Mouse (Mus musculus) stomach, postnatal 0 days (tissue): ENCODE data around the gene Ispd. TPM values are rescaled to one million over a fixed set of nuclear protein-coding genes. Genes with fewer than 3 reads are reported as not detected.

Source experiments
- ATAC-seq: fragments of 200-750 bp; cut with Nextera tagmentation; 2 replicates; pipeline ENCODE4 v1.8.0; 2017; ENCODE audit not compliant: low FRiP score, low TSS enrichment
- DNase-seq: peaks from one replicate; pipeline ENCODE4 v3.0.0-alpha.2; 2016; ENCODE audit warnings: low spot score
- H3K27ac ChIP-seq: fragments of 300-500 bp; sonication (generic); replicated peaks from 2 replicates; pipeline ENCODE4 v1.5.1; 2014; ENCODE audit warnings: mild to moderate bottlenecking, control low read depth
- H3K27me3 ChIP-seq: fragments of 300-500 bp; sonication (generic); 2 replicates; pipeline ENCODE4 v1.6.1; 2014; ENCODE audit warnings: low read length; ENCODE audit not compliant: control insufficient read depth, insufficient read depth
- H3K36me3 ChIP-seq: fragments of 300-500 bp; sonication (generic); 2 replicates; pipeline ENCODE4 v1.6.1; 2014; ENCODE audit warnings: low read length, mixed read lengths; ENCODE audit not compliant: control insufficient read depth, insufficient read depth
- H3K4me1 ChIP-seq: fragments of 300-500 bp; sonication (generic); replicated peaks from 2 replicates; pipeline ENCODE4 v1.6.1; 2014; ENCODE audit warnings: antibody characterized with exemption; ENCODE audit not compliant: control insufficient read depth, insufficient read depth
- H3K4me2 ChIP-seq: fragments of 300-500 bp; sonication (generic); replicated peaks from 2 replicates; pipeline ENCODE4 v1.6.1; 2014; ENCODE audit warnings: low read depth, mild to moderate bottlenecking, control low read depth, moderate library complexity
- H3K4me3 ChIP-seq: fragments of 300-500 bp; sonication (generic); 2 replicates; pipeline ENCODE4 v1.5.1; 2014; ENCODE audit warnings: low read depth, low read length, control low read depth
- H3K9ac ChIP-seq: fragments of 300-500 bp; sonication (generic); 2 replicates; pipeline ENCODE4 v1.6.1; 2014; ENCODE audit warnings: mild to moderate bottlenecking, low read length, control low read depth, mixed read lengths
- H3K9me3 ChIP-seq: fragments of 300-500 bp; sonication (generic); 2 replicates; pipeline ENCODE4 v1.6.1; 2016; ENCODE audit warnings: low read length; ENCODE audit not compliant: control insufficient read depth
- CTCF ChIP-seq: IDR thresholded peaks from 2 replicates; pipeline ENCODE4 v1.5.1; 2016; ENCODE audit warnings: antibody characterized with exemption, low read depth, mild to moderate bottlenecking, moderate library complexity
- EP300 ChIP-seq: optimal IDR thresholded peaks from 2 replicates; pipeline ENCODE3; 2016; ENCODE audit warnings: antibody characterized with exemption
- WGBS: fragments of 180-500 bp; shearing (Covaris S2); extraction: QIAGEN DNeasy Blood & Tissue Kit; methylation state at CpG from one replicate; pipeline ENCODE4 v1.1.7; 2014; 5-methylcytosine and 5-hydroxymethylcytosine counted together
- polyA plus RNA-seq: library from polyadenylated mRNA; unstranded; fragments of >200 nt; fragmentation: Nextera tagmentation; extraction: Ambion mirVana; gene quantifications from 2 replicates; pipeline ENCODE4 v1.2.1, GENCODE M21; 2015

Gene Ispd
- polyA plus RNA-seq, 1 experiment from 2014 or later = 4.1 TPM

DNA sequence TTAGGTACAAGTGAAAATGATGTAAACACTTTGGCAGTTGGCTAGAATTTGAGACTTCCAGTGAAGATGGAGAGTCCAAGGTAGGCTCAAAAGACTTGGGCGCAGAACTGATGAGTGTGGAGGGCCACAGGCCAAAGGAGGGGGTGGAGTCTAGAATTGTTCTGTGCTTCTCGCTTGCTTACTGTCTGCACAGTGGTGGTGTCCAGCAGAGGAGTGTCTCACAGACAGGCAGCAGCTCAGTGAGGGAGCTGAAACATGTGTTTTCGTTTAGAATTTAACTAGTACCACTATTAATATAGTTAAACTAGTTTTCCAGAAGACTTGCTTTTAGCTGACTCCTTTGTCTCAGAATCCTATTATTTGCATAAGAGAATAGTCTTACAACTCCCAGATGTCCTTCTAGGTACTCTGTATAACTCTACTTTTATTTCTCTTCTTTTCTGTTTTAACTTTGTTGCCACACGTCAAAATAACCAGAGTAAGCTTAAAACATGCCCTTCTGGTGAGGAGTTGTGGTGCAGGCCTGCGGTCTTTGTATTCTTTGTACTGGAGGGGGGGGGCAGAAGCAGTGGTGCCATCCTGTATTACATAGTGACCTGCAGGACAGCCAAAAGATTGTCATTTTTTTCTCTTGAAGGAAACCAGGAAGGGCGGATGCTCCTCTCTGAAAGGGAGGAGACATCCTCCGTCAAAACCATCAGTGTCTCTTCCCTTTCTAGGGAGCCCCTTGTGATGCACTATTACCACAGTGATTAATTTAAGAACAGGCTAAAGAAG, 240.9 kb downstream of the Ispd start:
- Histone ChIP-seq H3K36me3 (no peaks in the 10 kb centered on the region), H3K4me2 (no peak overlapping the region), H3K27ac (no peak overlapping the region), H3K4me3 (no peak overlapping the region), H3K4me1 (no peaks in the 10 kb centered on the region), H3K9me3 (no peaks in the 10 kb centered on the region), H3K27me3 (no peaks in the 10 kb centered on the region), H3K9ac (no peak overlapping the region)
- TF ChIP-seq CTCF = no peak
- TF ChIP-seq EP300 = no peak
- 69% methylated on average over 7 of the region's 7 CpGs for WGBS
- DNase-seq (no peak), ATAC-seq (no peak)

DNA sequence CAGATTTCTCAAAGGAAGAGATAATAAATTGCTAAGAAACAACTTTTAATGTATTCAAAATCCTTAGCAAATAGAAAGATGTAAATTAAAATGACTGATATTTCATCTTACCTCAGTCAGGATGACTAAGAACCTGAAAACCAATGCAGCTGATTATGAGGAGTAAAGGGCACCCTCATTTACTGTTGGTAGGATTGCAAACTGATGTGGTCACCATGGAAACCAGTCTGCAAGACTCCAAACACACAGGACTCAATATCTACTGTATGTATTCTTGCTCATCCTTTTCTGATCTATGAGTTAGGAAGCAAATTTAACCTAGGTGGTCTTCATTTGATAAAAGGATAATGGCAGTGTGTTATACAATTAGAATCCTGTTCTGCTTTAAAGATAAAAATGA, 246.0 kb downstream of the Ispd start:
- TF ChIP-seq EP300 (no peak), CTCF (no peak)
- H3K27me3 ChIP-seq = no peaks in the 10 kb centered on the region
- no peak for ATAC-seq

DNA sequence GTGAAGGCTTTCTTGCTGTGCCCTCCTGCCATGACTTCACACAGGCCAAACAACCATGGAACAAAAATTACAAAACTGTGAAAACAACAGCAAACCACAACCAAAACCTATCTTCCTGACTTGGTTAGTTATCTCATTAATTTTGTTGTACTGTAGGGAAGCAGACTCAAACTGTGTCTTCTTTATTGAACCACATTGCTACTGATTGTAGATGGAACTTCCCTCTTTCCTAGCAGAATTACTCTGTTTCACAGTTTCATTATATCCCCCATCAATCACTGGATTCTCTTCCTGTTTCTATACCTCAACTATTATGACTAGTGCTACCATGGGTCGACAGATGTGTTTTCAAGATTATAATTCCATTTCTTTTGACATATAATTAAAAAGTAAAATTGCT, 251.2 kb downstream of the Ispd start:
- TF ChIP-seq EP300 (no peak), CTCF (no peak)
- ATAC-seq = no peak

More for the DNA sequence above, 246.0 kb downstream of the Ispd start:
- H3K4me2 ChIP-seq = no peak overlapping the region
- H3K9ac ChIP-seq = no peak overlapping the region
- H3K4me1 ChIP-seq = no peaks in the 10 kb centered on the region
- no peak overlapping the region for H3K27ac ChIP-seq
- DNase-seq = no peak
- no peaks in the 10 kb centered on the region for H3K9me3 ChIP-seq
- no peak overlapping the region for H3K4me3 ChIP-seq
- no peaks in the 10 kb centered on the region for H3K36me3 ChIP-seq

DNA sequence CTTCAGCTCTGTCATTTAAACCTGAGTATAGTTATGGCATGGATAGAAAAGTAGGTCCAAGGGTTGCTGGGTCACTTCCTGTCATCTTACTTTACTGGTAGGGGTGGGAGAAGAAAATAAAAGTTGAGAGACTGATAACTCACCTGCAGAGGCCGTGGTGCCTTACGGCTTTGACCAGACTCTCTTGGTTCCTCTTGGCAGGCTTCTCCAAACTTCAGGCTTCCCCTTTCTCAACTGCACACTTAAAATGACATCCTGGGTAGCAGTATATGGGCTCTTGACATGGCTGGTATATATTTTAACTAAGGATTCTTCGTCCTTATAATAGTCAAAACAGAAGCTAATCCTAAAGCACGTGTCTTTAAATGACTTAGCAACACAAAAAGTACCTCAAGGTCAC, 266.3 kb downstream of the Ispd start:
- WGBS = 83% methylated on average over 4 of the region's 4 CpGs
- no peak overlapping the region for H3K4me3 ChIP-seq

More for the DNA sequence above, 251.2 kb downstream of the Ispd start:
- Histone ChIP-seq H3K9ac (no peak overlapping the region), H3K9me3 (no peaks in the 10 kb centered on the region), H3K36me3 (no peaks in the 10 kb centered on the region), H3K4me3 (no peak overlapping the region), H3K4me1 (no peaks in the 10 kb centered on the region), H3K27ac (no peak overlapping the region), H3K27me3 (no peaks in the 10 kb centered on the region), H3K4me2 (no peak overlapping the region)
- DNase-seq = no peak
- WGBS = 76% methylated on average over 1 of the region's 1 CpGs

DNA sequence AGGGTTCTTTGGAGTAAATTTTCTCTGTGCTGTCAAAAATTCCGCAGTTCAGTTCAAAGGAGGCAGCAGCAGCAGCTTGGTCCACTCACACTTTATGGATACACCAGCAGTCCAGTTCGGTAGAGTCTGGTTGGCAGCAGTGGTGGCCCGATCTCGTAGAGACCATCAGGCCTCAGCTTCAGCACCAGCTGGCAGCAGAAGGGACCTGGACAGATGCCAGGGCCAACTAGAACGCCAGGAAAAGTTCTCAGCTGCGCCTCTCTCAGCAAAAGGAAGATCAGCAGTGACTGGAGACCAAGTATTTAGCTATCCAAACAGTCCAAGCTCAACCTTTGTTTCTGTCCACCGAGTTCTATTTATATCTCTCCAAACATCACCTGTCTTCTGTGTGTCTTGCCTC, 281.2 kb downstream of the Ispd start:
- H3K36me3 ChIP-seq = no peaks in the 10 kb centered on the region
- ATAC-seq = no peak
- no peak overlapping the region for H3K27ac ChIP-seq
- no peak overlapping the region for H3K4me3 ChIP-seq
- H3K9ac ChIP-seq = no peak overlapping the region
- TF ChIP-seq CTCF (no peak), EP300 (no peak)
- no peak for DNase-seq
- H3K4me2 ChIP-seq = no peak overlapping the region
- H3K27me3 ChIP-seq = no peaks in the 10 kb centered on the region
- H3K4me1 ChIP-seq = no peaks in the 10 kb centered on the region
- H3K9me3 ChIP-seq = no peaks in the 10 kb centered on the region
- 39% methylated on average over 7 of the region's 7 CpGs for WGBS

More for the DNA sequence above, 266.3 kb downstream of the Ispd start:
- Histone ChIP-seq H3K4me1 (no peaks in the 10 kb centered on the region), H3K9me3 (no peaks in the 10 kb centered on the region), H3K9ac (no peak overlapping the region), H3K4me2 (no peak overlapping the region), H3K27ac (no peak overlapping the region), H3K27me3 (no peaks in the 10 kb centered on the region), H3K36me3 (no peaks in the 10 kb centered on the region)
- TF ChIP-seq EP300 = no peak
- no peak for TF ChIP-seq CTCF
- DNase-seq (no peak), ATAC-seq (no peak)

DNA sequence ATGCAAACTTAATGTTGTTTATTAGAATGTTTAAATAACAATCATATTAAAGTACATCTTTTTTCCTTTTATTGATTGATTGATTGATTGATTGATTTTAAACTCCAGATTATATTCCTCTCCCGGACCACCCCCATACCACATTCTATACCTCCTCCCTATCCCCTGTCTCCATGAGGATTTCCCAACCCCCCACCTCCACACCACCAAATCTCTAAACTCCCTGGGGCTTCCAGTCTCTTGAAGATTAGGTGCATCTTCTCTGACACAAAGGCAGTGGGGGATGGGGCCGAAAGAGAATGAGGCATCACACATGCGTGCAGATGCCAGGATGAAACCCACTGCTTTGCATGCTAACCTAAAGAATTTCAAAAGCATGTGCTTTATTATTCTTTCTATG, 283.5 kb downstream of the Ispd start:
- H3K9ac ChIP-seq = no peak overlapping the region
- no peak overlapping the region for H3K4me3 ChIP-seq
- H3K27me3 ChIP-seq = no peaks in the 10 kb centered on the region
- no peak overlapping the region for H3K4me2 ChIP-seq
- TF ChIP-seq EP300 = no peak
- TF ChIP-seq CTCF = no peak
- 90% methylated on average over 3 of the region's 3 CpGs for WGBS
- H3K36me3 ChIP-seq = no peaks in the 10 kb centered on the region
- H3K27ac ChIP-seq = no peak overlapping the region
- DNase-seq = no peak
- no peaks in the 10 kb centered on the region for H3K4me1 ChIP-seq
- no peak for ATAC-seq
- H3K9me3 ChIP-seq = no peaks in the 10 kb centered on the region
